Mouse (Mus musculus) kidney, embryonic 16.5 days (tissue): Measurements from ENCODE around the gene 9430038I01Rik. TPM values are rescaled to one million over a fixed set of nuclear protein-coding genes. Genes with fewer than 3 reads are reported as not detected.

ENCODE experiments used
- ATAC-seq: fragments of 200-750 bp; cut with Nextera tagmentation; 2 replicates; pipeline ENCODE4 v1.8.0; 2017; ENCODE audit warnings: moderate TSS enrichment; ENCODE audit not compliant: low FRiP score, low TSS enrichment
- H3K27ac ChIP-seq: fragments of 300-500 bp; sonication (generic); 2 replicates; pipeline ENCODE4 v1.5.1; 2014; ENCODE audit warnings: low read length
- H3K27me3 ChIP-seq: fragments of 300-500 bp; sonication (generic); 2 replicates; pipeline ENCODE4 v1.6.1; 2014; ENCODE audit warnings: low read length, control low read depth, mixed read lengths; ENCODE audit not compliant: insufficient read depth
- H3K36me3 ChIP-seq: fragments of 300-500 bp; sonication (generic); 2 replicates; pipeline ENCODE4 v1.6.1; 2014; ENCODE audit warnings: low read length, control low read depth, mixed read lengths; ENCODE audit not compliant: insufficient read depth
- H3K4me1 ChIP-seq: fragments of 300-500 bp; sonication (generic); 2 replicates; pipeline ENCODE4 v1.6.1; 2014; ENCODE audit warnings: low read length, control low read depth, mixed read lengths; ENCODE audit not compliant: insufficient read depth
- H3K4me2 ChIP-seq: fragments of 300-500 bp; sonication (generic); replicated peaks from 2 replicates; pipeline ENCODE4 v1.6.1; 2014; ENCODE audit warnings: low read depth, low read length
- H3K4me3 ChIP-seq: fragments of 300-500 bp; sonication (generic); 2 replicates; pipeline ENCODE4 v1.5.1; 2014; ENCODE audit warnings: mild to moderate bottlenecking, low read length
- H3K9ac ChIP-seq: fragments of 300-500 bp; sonication (generic); replicated peaks from 2 replicates; pipeline ENCODE4 v1.6.1; 2014; ENCODE audit warnings: low read length
- H3K9me3 ChIP-seq: fragments of 300-500 bp; sonication (generic); 2 replicates; pipeline ENCODE4 v1.6.1; 2016; ENCODE audit warnings: low read length, control low read depth
- WGBS: fragments of 180-500 bp; shearing (Covaris S2); extraction: QIAGEN DNeasy Blood & Tissue Kit; methylation state at CpG from one replicate; pipeline ENCODE4 v1.1.7; 2014; 5-methylcytosine and 5-hydroxymethylcytosine counted together
- polyA plus RNA-seq: library from polyadenylated mRNA; unstranded; fragments of >200 nt; fragmentation: Nextera tagmentation; extraction: Ambion mirVana; gene quantifications from 2 replicates; pipeline ENCODE4 v1.2.1, GENCODE M21; 2015

Gene 9430038I01Rik
- polyA plus RNA-seq, 1 experiment from 2014 or later = 22.0 TPM

DNA sequence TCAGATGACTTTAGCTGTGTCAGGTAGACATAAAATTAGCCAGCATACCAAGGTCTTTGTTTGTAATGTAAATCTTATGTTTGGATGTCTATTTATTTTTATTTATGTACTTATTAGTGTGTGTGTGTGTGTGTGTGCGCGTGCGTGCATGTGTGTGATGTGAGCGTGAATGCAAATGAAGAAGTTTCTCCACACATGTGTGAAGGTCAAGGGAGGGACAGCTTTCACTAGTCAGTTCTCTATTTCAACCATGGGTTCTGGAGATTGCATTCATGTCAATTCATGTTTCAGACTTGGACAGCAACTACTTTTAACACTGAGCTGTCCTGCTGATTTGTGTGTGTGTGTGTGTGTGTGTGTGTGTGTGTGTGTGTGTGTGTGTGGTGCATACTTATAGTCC, 10.7 kb upstream of the 9430038I01Rik start:
- Histone ChIP-seq H3K4me2 (no peak overlapping the region), H3K36me3 (no peaks in the 10 kb centered on the region), H3K9me3 (no peaks in the 10 kb centered on the region), H3K27ac (no peak overlapping the region), H3K27me3 (no peaks in the 10 kb centered on the region), H3K9ac (no peak overlapping the region), H3K4me3 (no peak overlapping the region), H3K4me1 (no peaks in the 10 kb centered on the region)
- 96% methylated on average over 4 of the region's 4 CpGs for WGBS
- no peak for ATAC-seq

DNA sequence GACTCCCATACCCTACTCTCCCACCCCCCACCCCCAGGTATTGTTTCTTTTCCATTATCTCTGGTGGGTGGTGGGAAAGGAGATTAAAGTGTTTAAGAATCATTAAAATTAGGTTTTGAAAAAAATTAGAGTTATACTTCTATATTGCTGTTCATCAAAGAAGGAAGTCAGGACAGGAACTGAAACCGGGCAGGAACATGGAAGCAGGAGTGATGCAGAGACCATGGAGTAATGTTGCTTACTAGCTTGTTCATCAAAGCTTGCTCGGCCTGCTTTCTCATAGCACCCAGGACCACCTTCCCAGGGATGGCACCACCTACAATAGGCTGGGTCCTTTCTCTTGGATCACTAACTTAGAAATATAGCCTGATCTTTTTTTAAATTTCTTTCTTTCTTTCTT, 10.0 kb upstream of the 9430038I01Rik start:
- no peaks in the 10 kb centered on the region for H3K27me3 ChIP-seq
- H3K9ac ChIP-seq = no peak overlapping the region
- ATAC-seq = no peak
- 80% methylated on average over 2 of the region's 2 CpGs for WGBS
- no peak overlapping the region for H3K27ac ChIP-seq
- no peak overlapping the region for H3K4me3 ChIP-seq
- no peak overlapping the region for H3K4me2 ChIP-seq
- no peaks in the 10 kb centered on the region for H3K36me3 ChIP-seq
- no peaks in the 10 kb centered on the region for H3K4me1 ChIP-seq
- no peaks in the 10 kb centered on the region for H3K9me3 ChIP-seq

DNA sequence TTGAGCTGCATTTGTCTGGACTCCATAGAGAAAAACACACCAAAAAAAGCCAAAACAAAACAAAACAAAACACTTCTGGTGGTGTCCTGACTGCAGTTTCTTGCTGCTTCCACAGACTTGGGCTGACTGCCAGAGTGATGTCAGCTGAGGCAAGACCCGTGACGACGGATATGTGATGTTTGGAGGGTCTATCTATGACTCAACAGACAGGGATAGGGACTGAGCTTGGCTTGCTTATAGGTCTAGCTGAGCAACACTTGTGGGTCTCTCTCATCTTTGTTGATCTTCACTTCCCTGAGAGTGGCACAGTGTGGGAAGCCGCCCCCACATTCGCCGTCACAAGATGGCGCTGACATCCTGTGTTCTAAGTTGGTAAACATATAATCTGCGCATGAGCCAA, 4.1 kb upstream of the 9430038I01Rik start:
- H3K4me3 ChIP-seq = no peak overlapping the region
- peaks cover 5% of the 10 kb centered on the region for H3K4me1 ChIP-seq
- ATAC-seq = no peak
- H3K4me2 ChIP-seq = no peak overlapping the region
- no peak overlapping the region for H3K27ac ChIP-seq
- H3K27me3 ChIP-seq = no peaks in the 10 kb centered on the region
- no peak overlapping the region for H3K9ac ChIP-seq
- 83% methylated on average over 7 of the region's 8 CpGs for WGBS
- no peaks in the 10 kb centered on the region for H3K9me3 ChIP-seq
- H3K36me3 ChIP-seq = no peaks in the 10 kb centered on the region

DNA sequence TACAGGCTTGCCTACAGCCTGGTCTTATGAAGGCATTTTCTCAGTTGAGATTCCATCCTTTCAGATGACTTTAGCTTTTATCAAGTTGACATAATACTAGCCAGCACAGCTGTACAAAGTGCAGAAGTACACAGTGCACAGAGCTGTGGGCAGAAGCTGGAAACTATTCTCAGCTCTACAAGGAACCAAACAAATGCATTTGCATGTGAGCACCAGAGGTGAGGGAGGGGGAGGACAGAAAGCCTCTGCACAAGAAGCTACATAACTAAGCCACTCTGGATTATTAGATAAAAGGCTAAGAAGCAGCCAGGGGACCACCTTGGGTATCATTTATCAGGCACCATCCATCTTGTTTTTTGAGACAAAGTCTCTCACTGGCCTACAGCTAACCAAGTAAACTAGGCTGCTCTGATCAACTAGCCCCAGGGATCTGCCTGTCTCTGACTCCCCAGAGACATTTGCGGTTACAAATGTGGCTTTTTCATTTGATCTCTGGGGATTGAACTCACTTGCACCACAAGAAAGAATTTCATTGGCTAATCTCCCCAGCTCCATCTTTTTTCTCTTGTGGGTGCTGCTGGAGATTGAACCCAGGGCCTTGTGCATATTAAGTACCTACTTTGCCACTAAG, 3.0 kb downstream of the 9430038I01Rik start:
- no peak overlapping the region for H3K4me3 ChIP-seq
- H3K27ac ChIP-seq = no peak overlapping the region
- no peaks in the 10 kb centered on the region for H3K9me3 ChIP-seq
- no peak for ATAC-seq
- H3K4me2 ChIP-seq = no peak overlapping the region
- no peak overlapping the region for H3K9ac ChIP-seq
- WGBS = 86% methylated on average over 1 of the region's 1 CpGs
- H3K36me3 ChIP-seq = no peaks in the 10 kb centered on the region
- no peaks in the 10 kb centered on the region for H3K27me3 ChIP-seq
- H3K4me1 ChIP-seq = peaks cover 5% of the 10 kb centered on the region

DNA sequence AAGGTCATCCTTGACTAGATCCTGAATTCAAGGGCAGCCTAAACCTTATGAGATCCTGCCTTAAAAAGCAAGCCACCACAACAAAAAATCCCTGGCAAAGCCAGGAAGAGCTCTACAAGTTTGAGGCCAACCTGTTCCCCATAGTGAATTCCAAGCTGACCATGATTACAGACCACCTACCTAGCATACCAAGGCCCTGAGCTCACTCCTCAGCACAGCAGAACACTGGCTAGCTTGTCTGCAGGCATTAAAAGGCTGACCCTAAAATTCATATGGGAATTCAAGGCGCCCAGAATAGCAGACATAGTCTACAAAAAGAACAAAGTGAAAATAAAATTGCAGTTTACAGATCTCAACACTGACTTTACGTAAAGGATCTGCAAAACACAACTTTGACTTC, 6.4 kb downstream of the 9430038I01Rik start:
- Histone ChIP-seq H3K4me1 (no peaks in the 10 kb centered on the region), H3K9me3 (no peaks in the 10 kb centered on the region), H3K27me3 (no peaks in the 10 kb centered on the region), H3K4me3 (no peak overlapping the region), H3K9ac (no peak overlapping the region), H3K27ac (no peak overlapping the region), H3K36me3 (no peaks in the 10 kb centered on the region), H3K4me2 (no peak overlapping the region)
- ATAC-seq = no peak
- 85% methylated on average over 2 of the region's 2 CpGs for WGBS

DNA sequence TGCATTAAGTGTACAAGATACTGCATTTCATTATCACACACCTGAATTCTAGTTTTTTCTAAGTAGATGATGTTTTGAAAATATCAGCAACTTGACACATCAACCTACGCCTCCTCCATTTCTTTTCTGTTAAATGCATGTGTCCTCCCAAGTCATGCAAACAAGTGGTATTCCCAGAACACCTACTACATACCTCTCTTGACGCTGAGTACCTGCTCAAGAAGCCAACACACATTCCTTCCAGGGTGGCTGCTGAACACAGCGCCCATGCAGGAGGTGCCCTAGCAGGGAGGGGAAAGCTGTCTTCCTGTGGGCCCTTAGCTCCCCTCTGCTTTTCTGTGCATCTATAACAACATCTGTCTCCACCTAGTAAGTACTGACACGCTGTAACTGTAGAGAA, 11.6 kb downstream of the 9430038I01Rik start:
- H3K27ac ChIP-seq = no peak overlapping the region
- no peaks in the 10 kb centered on the region for H3K36me3 ChIP-seq

DNA sequence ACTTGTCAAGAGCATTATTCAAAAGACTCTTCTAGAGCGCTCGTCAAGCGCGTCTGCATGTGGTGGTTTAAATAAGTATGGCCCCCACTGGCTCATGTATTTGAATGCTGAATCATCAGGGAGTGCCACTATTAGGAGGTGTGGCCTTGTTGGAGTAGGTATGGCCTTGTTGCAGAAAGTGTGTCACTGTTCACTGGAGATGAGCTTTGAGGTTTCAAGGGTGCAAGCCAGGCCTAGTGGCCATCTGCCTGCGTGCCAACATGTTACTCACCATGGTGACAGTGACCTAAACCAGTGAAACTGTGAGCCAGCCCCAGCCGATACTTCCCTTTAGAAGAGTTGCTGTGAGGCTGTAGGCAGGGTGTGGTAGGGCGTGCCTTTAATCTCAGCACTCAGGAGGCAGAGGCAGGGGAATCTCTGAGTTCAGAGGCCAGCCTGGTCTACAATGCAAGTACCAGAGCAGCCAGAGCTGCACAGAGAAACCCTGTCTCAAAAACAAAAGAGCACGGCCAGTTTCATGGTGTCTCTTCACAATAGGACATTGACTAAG, 13.1 kb downstream of the 9430038I01Rik start:
- ATAC-seq = no peak
- WGBS = 97% methylated on average over 8 of the region's 8 CpGs
- no peak overlapping the region for H3K4me3 ChIP-seq

More for the DNA sequence above, 11.6 kb downstream of the 9430038I01Rik start:
- Histone ChIP-seq H3K9ac (no peak overlapping the region), H3K9me3 (no peaks in the 10 kb centered on the region), H3K4me1 (0 out of 2 replicates have a peak, but pooled peaks cover 3% of the 10 kb centered on the region), H3K4me2 (no peak overlapping the region), H3K4me3 (no peak overlapping the region), H3K27me3 (no peaks in the 10 kb centered on the region)
- WGBS = 92% methylated on average over 4 of the region's 4 CpGs
- no peak for ATAC-seq

DNA sequence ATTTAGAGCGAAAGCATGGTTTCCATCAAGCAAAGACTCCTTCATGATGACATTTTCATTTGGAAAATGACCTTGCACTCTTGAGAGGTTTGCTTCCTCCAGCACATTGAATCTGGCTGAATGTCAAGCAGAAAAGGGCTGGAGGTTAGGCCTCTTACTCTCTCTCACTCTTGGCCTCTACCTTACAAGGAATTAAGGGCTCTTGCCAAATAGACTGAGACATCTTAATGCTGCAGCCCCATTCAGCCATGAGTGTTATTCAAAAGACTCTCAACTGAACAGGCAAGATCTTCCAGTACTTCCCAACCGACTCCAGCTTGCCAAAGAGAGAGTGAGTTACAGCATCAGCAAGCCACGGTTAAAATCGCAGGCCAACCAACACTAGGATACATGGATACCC, 15.1 kb downstream of the 9430038I01Rik start:
- no peak overlapping the region for H3K4me2 ChIP-seq
- no peak for ATAC-seq
- 82% methylated on average over 4 of the region's 4 CpGs for WGBS

More for the DNA sequence above, 13.1 kb downstream of the 9430038I01Rik start:
- Histone ChIP-seq H3K4me2 (no peak overlapping the region), H3K27me3 (no peaks in the 10 kb centered on the region), H3K9ac (no peak overlapping the region), H3K36me3 (no peaks in the 10 kb centered on the region), H3K27ac (no peak overlapping the region), H3K4me1 (0 out of 2 replicates have a peak, but pooled peaks cover 3% of the 10 kb centered on the region), H3K9me3 (no peaks in the 10 kb centered on the region)

DNA sequence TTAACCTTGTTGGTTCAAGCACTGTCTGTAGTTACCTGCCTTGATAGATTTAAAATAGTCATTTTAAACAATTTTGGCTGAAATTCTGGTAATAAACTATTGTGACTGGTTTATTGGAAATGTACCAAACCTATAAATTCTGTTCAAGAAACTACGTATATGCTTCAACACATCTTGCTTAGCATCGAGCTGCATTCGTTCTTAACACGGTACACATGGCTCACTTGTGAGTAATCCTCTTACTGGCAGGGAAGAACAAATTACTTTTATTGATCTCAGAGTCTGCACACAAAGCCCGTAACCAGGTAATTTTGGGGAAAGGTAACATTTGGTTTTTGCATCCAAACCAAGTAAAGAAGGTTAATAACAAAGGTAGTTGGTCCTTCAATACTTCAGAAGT, 22.7 kb downstream of the 9430038I01Rik start:
- no peaks in the 10 kb centered on the region for H3K9me3 ChIP-seq
- no peaks in the 10 kb centered on the region for H3K4me1 ChIP-seq
- no peak overlapping the region for H3K4me2 ChIP-seq
- ATAC-seq = no peak
- no peak overlapping the region for H3K9ac ChIP-seq
- 71% methylated on average over 5 of the region's 5 CpGs for WGBS
- H3K36me3 ChIP-seq = no peaks in the 10 kb centered on the region
- no peaks in the 10 kb centered on the region for H3K27me3 ChIP-seq
- no peak overlapping the region for H3K27ac ChIP-seq
- H3K4me3 ChIP-seq = no peak overlapping the region

More for the DNA sequence above, 15.1 kb downstream of the 9430038I01Rik start:
- H3K36me3 ChIP-seq = no peaks in the 10 kb centered on the region
- no peak overlapping the region for H3K4me3 ChIP-seq
- H3K27me3 ChIP-seq = no peaks in the 10 kb centered on the region
- H3K4me1 ChIP-seq = 0 out of 2 replicates have a peak, but pooled peaks cover 3% of the 10 kb centered on the region
- H3K9ac ChIP-seq = no peak overlapping the region
- H3K9me3 ChIP-seq = no peaks in the 10 kb centered on the region
- no peak overlapping the region for H3K27ac ChIP-seq

DNA sequence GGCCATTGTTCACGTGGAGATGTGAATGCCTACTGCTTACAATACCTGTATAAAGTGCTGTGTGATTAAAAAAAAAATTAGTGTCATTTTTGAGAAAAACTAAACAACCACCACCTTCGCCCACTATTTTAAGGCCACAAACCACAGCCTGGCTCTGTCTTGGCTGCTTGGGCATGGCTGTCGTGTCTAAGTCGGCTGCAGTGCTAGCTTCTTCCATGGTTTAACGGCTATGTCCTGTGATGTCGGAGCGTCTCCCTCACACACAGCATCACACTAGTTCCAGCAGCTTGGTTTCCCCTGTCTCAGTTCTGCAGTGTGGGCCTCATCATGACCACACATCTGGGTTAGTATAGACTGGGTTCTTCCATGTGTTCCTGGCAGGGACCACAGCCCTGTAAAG, 35.6 kb downstream of the 9430038I01Rik start:
- no peak for ATAC-seq
- H3K27ac ChIP-seq = no peak overlapping the region
- no peaks in the 10 kb centered on the region for H3K27me3 ChIP-seq
- no peaks in the 10 kb centered on the region for H3K9me3 ChIP-seq
- H3K4me2 ChIP-seq = no peak overlapping the region
- 94% methylated on average over 7 of the region's 7 CpGs for WGBS
- H3K9ac ChIP-seq = no peak overlapping the region
- H3K36me3 ChIP-seq = no peaks in the 10 kb centered on the region
- no peaks in the 10 kb centered on the region for H3K4me1 ChIP-seq
- no peak overlapping the region for H3K4me3 ChIP-seq
